9 mouse cellular contexts compared by ENCODE assay signal in the genomic region with DNA sequence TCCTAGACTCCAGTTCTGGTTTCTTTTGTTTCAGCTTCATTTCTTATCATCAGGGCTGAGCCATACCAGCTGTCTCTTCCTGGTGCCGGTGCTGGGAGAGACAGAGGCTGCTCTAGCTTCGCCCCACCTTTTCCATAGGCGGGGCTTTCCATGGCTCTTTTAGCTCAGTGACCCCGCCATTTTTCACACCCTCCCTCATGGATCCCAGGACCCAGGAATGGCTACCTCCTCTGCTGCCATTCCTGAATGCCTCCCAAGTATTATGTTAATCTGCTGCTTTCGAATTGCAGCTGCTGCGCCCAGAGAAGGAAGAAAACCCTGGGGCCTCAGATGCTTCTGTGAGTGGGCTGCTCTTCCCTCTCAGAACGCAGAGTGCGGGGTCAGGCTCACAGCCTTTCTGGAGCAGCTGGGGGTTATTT.
DNase-seq lines count a peak whose midpoint lies in the region; ATAC-seq and TF ChIP-seq lines count a peak whose summit lies in the region.
"Had no signal": no experiment of that assay in that cellular context is flagged by ENCODE, and none has a peak within 500 bp of the region (broad histone marks: within the 10 kb centered on the region; RNA-seq: fewer than 3 reads in every experiment).

No protein-coding gene starts in this region.

- peak; percentile 62; the same call in 1 of the 2 replicates for ATAC-seq in lung, embryonic 14.5 days (ENCODE audit: insufficient read depth)
- no peak for ATAC-seq in heart, embryonic 14.5 days (ENCODE audit: insufficient number of reproducible peaks, insufficient read depth, low FRiP score, low read depth)
- peak; percentile 55 for ATAC-seq in liver, postnatal 0 days

- H3K4me3 ChIP-seq in lung, embryonic 14.5 days (ENCODE audit: low read depth, low read length), result no peak overlapping the region
- H3K4me3 ChIP-seq in brown adipose tissue, adult 24 weeks (ENCODE audit: insufficient read depth, low read depth, low read length), result no peak overlapping the region
- no peak overlapping the region for H3K4me3 ChIP-seq in heart, embryonic 14.5 days (ENCODE audit: control insufficient read depth in 1 of 2, insufficient read depth in 1 of 2, low read depth in 1 of 2, low read length in 2 of 2)
- H3K4me3 ChIP-seq in liver, postnatal 0 days (ENCODE audit: low read depth, low read length), result no peak overlapping the region

- DNase-seq in lung, embryonic 14.5 days, result peak; percentile 19
- DNase-seq in lung, postnatal 14 days, result no peak
- no peak for DNase-seq in liver, postnatal 0 days
- no peak for DNase-seq in natural killer cell, adult 2 months (ENCODE audit: low spot score in 2 of 2)
- DNase-seq in c-Kit-positive CD71-positive TER-119-positive erythroid progenitor cells, embryonic 14.5 days (ENCODE audit: low spot score), result no peak
- DNase-seq: cerebellum, adult 11 months; retina, postnatal 1 day had no signal

- WGBS in lung, embryonic 14.5 days, result 46% methylated on average over 8 of the region's 8 CpGs
- WGBS in heart, embryonic 14.5 days, result 50% methylated on average over 8 of the region's 8 CpGs
- WGBS in liver, postnatal 0 days (ENCODE audit: insufficient replicate concordance), result 55% methylated on average over 8 of the region's 8 CpGs

- H3K9me3 ChIP-seq in lung, embryonic 14.5 days (ENCODE audit: low read depth, low read length), result no peaks in the 10 kb centered on the region
- no peaks in the 10 kb centered on the region for H3K9me3 ChIP-seq in heart, embryonic 14.5 days (ENCODE audit: control insufficient read depth, low read length)
- no peaks in the 10 kb centered on the region for H3K9me3 ChIP-seq in liver, postnatal 0 days (ENCODE audit: low read length)

- H3K36me3 ChIP-seq in lung, embryonic 14.5 days (ENCODE audit: insufficient read depth), result no peaks in the 10 kb centered on the region
- no peaks in the 10 kb centered on the region for H3K36me3 ChIP-seq in heart, embryonic 14.5 days (ENCODE audit: control insufficient read depth, insufficient read depth, low read length)
- no peaks in the 10 kb centered on the region for H3K36me3 ChIP-seq in liver, postnatal 0 days (replicated peaks; ENCODE audit: insufficient read depth, low read length)

- no peak overlapping the region for H3K4me2 ChIP-seq in lung, embryonic 14.5 days
- 0 out of 2 replicates have a peak overlapping the region, but pooled peaks have one; percentile 1 for H3K4me2 ChIP-seq in heart, embryonic 14.5 days (ENCODE audit: low read length)
- H3K4me2 ChIP-seq in liver, postnatal 0 days (ENCODE audit: low read depth, low read length), result peak overlapping the region; percentile 44

- no peak for TF ChIP-seq CTCF in lung, embryonic 14.5 days (IDR thresholded peaks at IDR 0.05; ENCODE audit: low read depth)
- no peak for TF ChIP-seq CTCF in liver, postnatal 0 days (IDR thresholded peaks at IDR 0.05; ENCODE audit: low read depth)

- H3K4me1 ChIP-seq in lung, embryonic 14.5 days (ENCODE audit: insufficient read depth), result no peaks in the 10 kb centered on the region
- H3K4me1 ChIP-seq in brown adipose tissue, adult 24 weeks (ENCODE audit: control insufficient read depth, insufficient read depth, insufficient read length, low read length), result peaks cover 10% of the 10 kb centered on the region; the same call in 1 of the 2 replicates
- H3K4me1 ChIP-seq in heart, embryonic 14.5 days (ENCODE audit: control insufficient read depth in 2 of 2, insufficient read depth in 2 of 2, low read length in 2 of 2), result peaks cover 7% of the 10 kb centered on the region in 2 experiments
- H3K4me1 ChIP-seq in liver, postnatal 0 days (ENCODE audit: insufficient read depth), result peaks cover 30% of the 10 kb centered on the region

- H3K27ac ChIP-seq in lung, embryonic 14.5 days (ENCODE audit: low read depth), result no peak overlapping the region
- peak overlapping the region; percentile 42; the same call in 1 of the 2 replicates for H3K27ac ChIP-seq in brown adipose tissue, adult 24 weeks (replicated peaks; ENCODE audit: low read depth, low read length)
- H3K27ac ChIP-seq in heart, embryonic 14.5 days (replicated peaks in 1 of 2; ENCODE audit: control insufficient read depth in 1 of 2, insufficient read depth in 1 of 2, low read depth in 2 of 2, low read length in 2 of 2), result no peak overlapping the region
- H3K27ac ChIP-seq in liver, postnatal 0 days (ENCODE audit: low read depth), result peak overlapping the region; percentile 63

- TF ChIP-seq EP300 in liver, postnatal 0 days (IDR thresholded peaks at IDR 0.05; ENCODE audit: low read depth), result no peak

- H3K27me3 ChIP-seq in lung, embryonic 14.5 days (ENCODE audit: insufficient read depth, low read length), result no peaks in the 10 kb centered on the region
- H3K27me3 ChIP-seq in heart, embryonic 14.5 days (ENCODE audit: control insufficient read depth, insufficient read depth, low read length), result no peaks in the 10 kb centered on the region
- H3K27me3 ChIP-seq in liver, postnatal 0 days (ENCODE audit: insufficient read depth, low read length), result no peaks in the 10 kb centered on the region

- no peak overlapping the region for H3K9ac ChIP-seq in lung, embryonic 14.5 days
- H3K9ac ChIP-seq in heart, embryonic 14.5 days (ENCODE audit: low read length), result no peak overlapping the region
- H3K9ac ChIP-seq in liver, postnatal 0 days (replicated peaks), result no peak overlapping the region

Comparison
In these comparisons a context has a peak if more than half of its experiments do, and no peak if none do; other contexts are left out.
1. H3K27ac ChIP-seq: peak in brown adipose tissue, adult 24 weeks (single experiment) and liver, postnatal 0 days (single experiment); none in lung, embryonic 14.5 days (single experiment) and heart, embryonic 14.5 days (0 of 2).